Mouse (Mus musculus) myocyte (in vitro differentiated cells): ENCODE measurements around the gene Rabl3. TPM values are rescaled to one million over a fixed set of nuclear protein-coding genes. Genes with fewer than 3 reads are reported as not detected.

Experiments used
- H3K27me3 ChIP-seq: one replicate; pipeline ENCODE4 v1.6.1; 2011; ENCODE audit not compliant: control insufficient read depth, insufficient read depth, insufficient read length
- H3K36me3 ChIP-seq: one replicate; pipeline ENCODE4 v1.6.1; 2011; ENCODE audit not compliant: control insufficient read depth, insufficient read depth
- H3K4me2 ChIP-seq: one replicate; pipeline ENCODE4 v1.6.1; 2011; ENCODE audit warnings: low read depth, control low read depth
- H3K4me3 ChIP-seq: one replicate; pipeline ENCODE4 v1.5.1; 2011; ENCODE audit warnings: mild to moderate bottlenecking, control low read depth, moderate library complexity
- H3K79me2 ChIP-seq: one replicate; pipeline ENCODE4 v1.6.1; 2011; ENCODE audit not compliant: control insufficient read depth, insufficient read depth
- H3ac ChIP-seq: one replicate; pipeline ENCODE4 v1.6.1; 2011; ENCODE audit not compliant: control insufficient read depth, insufficient read length
- CEBPB ChIP-seq: IDR thresholded peaks from 2 replicates; pipeline ENCODE4 v1.6.1; 2011; ENCODE audit warnings: mild to moderate bottlenecking, moderate library complexity; ENCODE audit not compliant: poor library complexity, insufficient read depth, severe bottlenecking
- E2F4 ChIP-seq: IDR thresholded peaks from one replicate; pipeline ENCODE4 v1.6.1; 2011; ENCODE audit warnings: mild to moderate bottlenecking, control low read depth, moderate library complexity; ENCODE audit not compliant: insufficient read depth
- MAX ChIP-seq: IDR thresholded peaks from one replicate; pipeline ENCODE4 v1.6.1; 2011; ENCODE audit warnings: low read depth, mild to moderate bottlenecking, control low read depth
- MYOD1 ChIP-seq, 3 experiments: IDR thresholded peaks; one replicate each; pipeline ENCODE4 v1.6.1; 2011; ENCODE audit warnings: control low read depth in 2 of 3, low read depth in 2 of 3, mild to moderate bottlenecking in 2 of 3, moderate library complexity in 1 of 3; ENCODE audit not compliant: insufficient read length in 2 of 3, control insufficient read depth in 1 of 3
- MYOG ChIP-seq, 3 experiments: IDR thresholded peaks; one replicate each; pipeline ENCODE4 v1.6.1; 2011; ENCODE audit warnings: control low read depth in 2 of 3, low read depth in 2 of 3, mild to moderate bottlenecking in 2 of 3; ENCODE audit not compliant: insufficient read length in 2 of 3, control insufficient read depth in 1 of 3, insufficient read depth in 1 of 3
- POLR2A ChIP-seq: IDR thresholded peaks from one replicate; pipeline ENCODE4 v1.6.1; 2011; ENCODE audit warnings: low read depth, mild to moderate bottlenecking, control low read depth, moderate library complexity; ENCODE audit not compliant: insufficient read length
- POLR2AphosphoS2 ChIP-seq: IDR thresholded peaks from one replicate; pipeline ENCODE4 v1.6.1; 2011; ENCODE audit warnings: low read depth, control low read depth; ENCODE audit not compliant: insufficient read length
- REST ChIP-seq: IDR thresholded peaks from one replicate; pipeline ENCODE4 v1.6.1; 2011; ENCODE audit warnings: mild to moderate bottlenecking, control low read depth, moderate library complexity; ENCODE audit not compliant: insufficient read depth, insufficient read length
- SRF ChIP-seq: IDR thresholded peaks from one replicate; pipeline ENCODE4 v1.6.1; 2011; ENCODE audit warnings: low read depth; ENCODE audit not compliant: control insufficient read depth, insufficient read length
- TCF12 ChIP-seq: IDR thresholded peaks from one replicate; pipeline ENCODE4 v1.6.1; 2011; ENCODE audit warnings: mild to moderate bottlenecking, control low read depth; ENCODE audit not compliant: poor library complexity, insufficient read depth, severe bottlenecking
- TCF3 ChIP-seq: IDR thresholded peaks from one replicate; pipeline ENCODE4 v1.6.1; 2011; ENCODE audit warnings: low read depth, control low read depth; ENCODE audit not compliant: insufficient read length
- USF1 ChIP-seq: IDR thresholded peaks from one replicate; pipeline ENCODE4 v1.6.1; 2011; ENCODE audit warnings: low read depth, mild to moderate bottlenecking, control low read depth, moderate library complexity
- polyA plus RNA-seq: library from polyadenylated mRNA; unstranded; fragments of >200 nt; fragmentation: generic; extraction: Trizol; gene quantifications from one replicate; pipeline ENCODE4 v1.2.1, GENCODE M21; 2012; ENCODE audit warnings: missing spikeins

Rabl3 gene
- polyA plus RNA-seq, 1 experiment, result 6.0 TPM

DNA sequence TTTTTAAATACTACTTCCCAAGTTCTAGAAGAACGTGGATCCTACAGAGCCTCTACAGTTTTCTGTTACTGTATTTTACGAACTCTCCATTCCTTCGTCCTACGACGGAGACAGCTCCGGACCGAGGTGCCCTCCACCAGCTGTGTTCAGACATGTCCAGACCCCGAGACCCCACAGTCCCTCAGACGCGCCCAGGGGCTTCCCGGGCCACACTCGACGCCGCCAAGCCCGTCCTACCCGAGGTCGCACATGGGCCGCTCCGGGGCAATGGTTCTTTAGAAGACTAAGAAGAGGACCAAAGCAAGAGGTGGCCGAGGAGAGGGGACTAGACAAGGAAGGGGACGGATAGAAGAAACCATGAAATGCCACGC, 460 bp upstream of the Rabl3 start:
- Histone ChIP-seq H3K36me3 (peaks cover 13% of the 10 kb centered on the region), H3K27me3 (no peaks in the 10 kb centered on the region), H3ac (peak overlapping the region; percentile 45), H3K4me2 (peak overlapping the region; percentile 90), H3K79me2 (peaks cover 19% of the 10 kb centered on the region), H3K4me3 (peak overlapping the region; percentile 88)
- no peak for TF ChIP-seq SRF
- TF ChIP-seq MAX, result no peak
- TF ChIP-seq TCF12, result no peak
- no peak for TF ChIP-seq USF1
- no peak for TF ChIP-seq POLR2AphosphoS2
- TF ChIP-seq POLR2A, result no peak
- TF ChIP-seq CEBPB, result no peak
- no peak for TF ChIP-seq MYOG (IDR thresholded peaks at IDR 0.05; ENCODE audit: control insufficient read depth in 1 of 3, insufficient read depth in 1 of 3, insufficient read length in 2 of 3, low read depth in 2 of 3)
- no peak for TF ChIP-seq REST
- no peak for TF ChIP-seq TCF3

DNA sequence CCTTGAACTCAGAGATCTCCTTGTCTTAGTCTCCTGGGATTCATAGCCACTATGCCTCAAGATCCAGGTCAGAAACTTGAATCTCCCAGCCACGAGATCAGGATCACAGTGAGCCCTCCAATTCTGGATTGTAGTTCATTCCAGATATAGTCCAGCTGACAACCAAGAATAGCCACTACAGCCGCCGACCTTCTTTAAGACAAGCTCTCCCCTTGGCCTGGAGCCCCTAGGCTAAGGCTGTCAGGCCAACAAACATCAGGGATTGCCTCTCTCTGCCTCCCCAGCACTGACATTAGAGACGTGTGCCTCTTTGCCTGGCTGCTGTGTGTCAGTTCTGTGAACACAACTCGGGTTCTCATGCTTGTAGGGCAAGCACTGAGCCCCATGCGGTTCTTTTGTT, 1.1 kb downstream of the Rabl3 start:
- H3ac ChIP-seq, result no peak overlapping the region
- no peak for TF ChIP-seq MYOG (IDR thresholded peaks at IDR 0.05; ENCODE audit: control insufficient read depth in 1 of 3, insufficient read depth in 1 of 3, insufficient read length in 2 of 3, low read depth in 2 of 3)
- no peak for TF ChIP-seq USF1
- no peak for TF ChIP-seq CEBPB
- no peak for TF ChIP-seq POLR2AphosphoS2
- no peak for TF ChIP-seq MAX
- H3K4me2 ChIP-seq, result peak overlapping the region; percentile 71
- H3K36me3 ChIP-seq, result peaks cover 7% of the 10 kb centered on the region
- peak overlapping the region; percentile 88 for H3K4me3 ChIP-seq
- H3K79me2 ChIP-seq, result peaks cover 19% of the 10 kb centered on the region
- no peaks in the 10 kb centered on the region for H3K27me3 ChIP-seq

DNA sequence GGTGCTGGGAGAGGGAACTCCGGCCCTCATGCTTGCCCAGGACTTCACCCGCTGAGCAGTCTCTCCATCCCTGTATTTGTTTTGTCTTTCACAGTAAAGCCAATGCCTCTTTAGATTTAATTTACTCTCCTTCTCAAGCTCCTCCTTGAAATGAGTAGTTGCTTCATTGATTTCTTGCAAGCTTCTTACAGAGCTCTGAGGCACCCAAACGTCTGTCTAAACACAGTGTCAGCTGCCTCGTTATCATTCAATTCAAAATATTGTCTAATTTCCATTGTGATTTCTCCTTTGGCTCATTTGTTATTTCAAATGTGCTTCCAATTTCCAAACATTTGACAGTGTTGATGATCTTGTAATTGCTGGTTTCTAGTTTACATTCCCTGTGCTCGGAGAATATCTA, 6.6 kb downstream of the Rabl3 start:
- no peak overlapping the region for H3K4me2 ChIP-seq
- peaks cover 7% of the 10 kb centered on the region for H3K79me2 ChIP-seq
- H3K36me3 ChIP-seq, result peaks cover 7% of the 10 kb centered on the region
- H3K4me3 ChIP-seq, result no peak overlapping the region
- no peak overlapping the region for H3ac ChIP-seq
- H3K27me3 ChIP-seq, result no peaks in the 10 kb centered on the region
- TF ChIP-seq SRF, result no peak
- no peak for TF ChIP-seq MAX
- no peak for TF ChIP-seq CEBPB
- TF ChIP-seq REST, result no peak
- no peak for TF ChIP-seq MYOG (IDR thresholded peaks at IDR 0.05; ENCODE audit: control insufficient read depth in 1 of 3, insufficient read depth in 1 of 3, insufficient read length in 2 of 3, low read depth in 2 of 3)
- no peak for TF ChIP-seq TCF3
- no peak for TF ChIP-seq TCF12
- TF ChIP-seq E2F4, result no peak
- no peak for TF ChIP-seq USF1
- no peak for TF ChIP-seq POLR2AphosphoS2
- no peak for TF ChIP-seq POLR2A
- no peak for TF ChIP-seq MYOD1 (IDR thresholded peaks at IDR 0.05; ENCODE audit: control insufficient read depth in 1 of 3, insufficient read length in 2 of 3, low read depth in 2 of 3)

DNA sequence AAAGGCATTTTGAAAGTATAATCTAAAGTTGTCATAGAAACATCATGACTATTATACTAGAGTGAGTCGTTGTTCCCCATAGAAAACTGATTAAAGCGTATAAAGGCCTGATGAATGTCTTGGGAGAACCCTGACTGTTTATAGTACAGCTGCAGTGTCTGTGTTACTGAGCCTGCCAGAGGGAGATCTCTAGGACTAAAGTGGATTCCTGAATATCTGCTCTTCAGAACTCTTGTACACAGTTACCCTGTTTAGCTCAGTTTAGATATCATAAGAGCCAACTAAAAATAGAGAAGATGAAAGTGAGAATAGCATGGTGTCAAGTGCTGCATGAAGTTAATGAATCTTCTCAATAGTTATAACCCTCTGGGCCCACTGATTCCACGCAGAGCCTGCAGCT, 10.6 kb downstream of the Rabl3 start:
- no peaks in the 10 kb centered on the region for H3K36me3 ChIP-seq
- peaks cover 7% of the 10 kb centered on the region for H3K79me2 ChIP-seq
- TF ChIP-seq MYOD1 (IDR thresholded peaks at IDR 0.05; ENCODE audit: control insufficient read depth in 1 of 3, insufficient read length in 2 of 3, low read depth in 2 of 3), result no peak
- TF ChIP-seq TCF3, result no peak
- no peak for TF ChIP-seq MAX
- no peak for TF ChIP-seq TCF12
- TF ChIP-seq SRF, result no peak
- no peaks in the 10 kb centered on the region for H3K27me3 ChIP-seq
- H3ac ChIP-seq, result no peak overlapping the region
- no peak overlapping the region for H3K4me3 ChIP-seq
- H3K4me2 ChIP-seq, result no peak overlapping the region

DNA sequence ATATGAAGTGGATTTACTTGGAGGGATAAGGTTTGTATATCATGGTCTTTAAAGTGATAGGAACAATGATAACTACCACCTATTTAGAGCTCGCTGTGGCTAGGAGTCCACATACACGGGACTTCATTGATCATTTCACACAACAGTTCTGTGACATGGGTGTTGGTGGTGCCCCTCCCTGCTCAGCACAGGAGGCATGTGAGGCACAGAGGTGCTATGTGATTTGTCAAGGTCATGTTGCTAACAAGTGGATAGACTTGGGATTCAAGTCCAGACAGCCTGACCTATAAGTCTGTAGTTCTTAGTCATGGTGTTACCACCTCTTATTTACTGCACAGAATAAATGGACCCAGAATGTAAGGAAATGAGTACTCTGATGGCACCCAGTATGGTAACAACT, 11.3 kb downstream of the Rabl3 start:
- H3K79me2 ChIP-seq, result peaks cover 7% of the 10 kb centered on the region
- no peak overlapping the region for H3K4me2 ChIP-seq
- H3K4me3 ChIP-seq, result no peak overlapping the region
- H3K36me3 ChIP-seq, result no peaks in the 10 kb centered on the region
- H3K27me3 ChIP-seq, result no peaks in the 10 kb centered on the region
- TF ChIP-seq CEBPB, result no peak
- no peak for TF ChIP-seq POLR2A
- TF ChIP-seq MYOG (IDR thresholded peaks at IDR 0.05; ENCODE audit: control insufficient read depth in 1 of 3, insufficient read depth in 1 of 3, insufficient read length in 2 of 3, low read depth in 2 of 3), result no peak
- no peak for TF ChIP-seq SRF
- no peak for TF ChIP-seq TCF12
- TF ChIP-seq MYOD1 (IDR thresholded peaks at IDR 0.05; ENCODE audit: control insufficient read depth in 1 of 3, insufficient read length in 2 of 3, low read depth in 2 of 3), result no peak
- no peak for TF ChIP-seq REST
- TF ChIP-seq TCF3, result no peak
- TF ChIP-seq MAX, result no peak
- no peak for TF ChIP-seq USF1
- TF ChIP-seq POLR2AphosphoS2, result no peak
- no peak for TF ChIP-seq E2F4
- no peak overlapping the region for H3ac ChIP-seq
